Mouse (Mus musculus): ENCODE results near the gene Zfp142. TPM values are rescaled to one million over a fixed set of nuclear protein-coding genes. Genes with fewer than 3 reads are reported as not detected.
A peak's percentile ranks its signal among the peaks of the same experiment; 100 is the strongest.

Zfp142 gene
- total and polyA plus RNA-seq, 2 experiments from 2014 or later, result 7.8 to 16.4 TPM

GRCm38 (mm10) chr1:74600501-74601266, 12.6 kb upstream of the Zfp142 start:
- peak overlapping the region; percentile 72 for H3K27ac ChIP-seq (ENCODE audit: low read depth, low read length)
- H3K4me3 ChIP-seq (ENCODE audit: low read depth, low read length), result peak overlapping the region; percentile 59
- WGBS, result 10% methylated on average over 25 of the region's 26 CpGs
- peaks cover 22% of the 10 kb centered on the region for H3K36me3 ChIP-seq (ENCODE audit: insufficient read depth, low read length)
- no peaks in the 10 kb centered on the region for H3K27me3 ChIP-seq (ENCODE audit: insufficient read depth, low read length)
- H3K9me3 ChIP-seq (ENCODE audit: low read length), result no peaks in the 10 kb centered on the region
- no peak for DNase-seq (ENCODE audit: low spot score)
- no peak for TF ChIP-seq CTCF (IDR thresholded peaks at IDR 0.05)
- H3K9ac ChIP-seq (replicated peaks; ENCODE audit: low read length, poor library complexity, severe bottlenecking), result peak overlapping the region; percentile 71
- peak overlapping the region; percentile 75 for H3K4me2 ChIP-seq (ENCODE audit: low read depth, low read length, poor library complexity, severe bottlenecking)
- no peaks in the 10 kb centered on the region for H3K4me1 ChIP-seq (ENCODE audit: insufficient read depth, low read length)
- ATAC-seq (ENCODE audit: low FRiP score), result peak; percentile 59

GRCm38 (mm10) chr1:74594434-74594833, 6.4 kb upstream of the Zfp142 start:
- no peaks in the 10 kb centered on the region for H3K9me3 ChIP-seq (ENCODE audit: low read length)
- ATAC-seq (ENCODE audit: low FRiP score), result no peak
- H3K9ac ChIP-seq (replicated peaks; ENCODE audit: low read length, poor library complexity, severe bottlenecking), result no peak overlapping the region
- peaks cover 59% of the 10 kb centered on the region for H3K36me3 ChIP-seq (ENCODE audit: insufficient read depth, low read length)
- no peak overlapping the region for H3K4me3 ChIP-seq (ENCODE audit: low read depth, low read length)
- no peak overlapping the region for H3K4me2 ChIP-seq (ENCODE audit: low read depth, low read length, poor library complexity, severe bottlenecking)
- H3K4me1 ChIP-seq (ENCODE audit: insufficient read depth, low read length), result no peaks in the 10 kb centered on the region
- WGBS, result 91% methylated on average over 8 of the region's 8 CpGs
- no peak for DNase-seq (ENCODE audit: low spot score)
- H3K27me3 ChIP-seq (ENCODE audit: insufficient read depth, low read length), result no peaks in the 10 kb centered on the region
- no peak overlapping the region for H3K27ac ChIP-seq (ENCODE audit: low read depth, low read length)
- no peak for TF ChIP-seq CTCF (IDR thresholded peaks at IDR 0.05)

- Histone ChIP-seq H3K27ac (ENCODE audit: low read depth, low read length) (peak overlapping the region; percentile 70), H3K4me1 (ENCODE audit: insufficient read depth, low read length) (no peaks in the 10 kb centered on the region; the same call in 1 of the 2 replicates), H3K36me3 (ENCODE audit: insufficient read depth, low read length) (peaks cover 28% of the 10 kb centered on the region), H3K4me3 (ENCODE audit: low read depth, low read length) (peak overlapping the region; percentile 78), H3K9ac (replicated peaks; ENCODE audit: low read length, poor library complexity, severe bottlenecking) (peak overlapping the region; percentile 58), H3K4me2 (ENCODE audit: low read depth, low read length, poor library complexity, severe bottlenecking) (peak overlapping the region; percentile 87), H3K9me3 (ENCODE audit: low read length) (no peaks in the 10 kb centered on the region), H3K27me3 (ENCODE audit: insufficient read depth, low read length) (no peaks in the 10 kb centered on the region)
- DNase-seq (ENCODE audit: low spot score), result peak; percentile 46
- under 1% methylated on average over 24 of the region's 24 CpGs for WGBS
- TF ChIP-seq CTCF (IDR thresholded peaks at IDR 0.05), result no peak
- ATAC-seq (ENCODE audit: low FRiP score), result peak; percentile 6; the same call in 1 of the 2 replicates
These were observed 743 bp downstream of the Zfp142 start for GRCm38 (mm10) chr1:74587233-74587772.

GRCm38 (mm10) chr1:74584616-74585398, 3.2 kb downstream of the Zfp142 start:
- no peak for ATAC-seq (ENCODE audit: low FRiP score)
- 93% methylated on average over 3 of the region's 3 CpGs for WGBS
- no peaks in the 10 kb centered on the region for H3K27me3 ChIP-seq (ENCODE audit: insufficient read depth, low read length)
- H3K36me3 ChIP-seq (ENCODE audit: insufficient read depth, low read length), result peaks cover 11% of the 10 kb centered on the region
- no peaks in the 10 kb centered on the region; the same call in 1 of the 2 replicates for H3K4me1 ChIP-seq (ENCODE audit: insufficient read depth, low read length)
- no peak overlapping the region for H3K27ac ChIP-seq (ENCODE audit: low read depth, low read length)
- H3K9me3 ChIP-seq (ENCODE audit: low read length), result no peaks in the 10 kb centered on the region
- TF ChIP-seq CTCF (IDR thresholded peaks at IDR 0.05), result no peak
- no peak for DNase-seq (ENCODE audit: low spot score)
- H3K4me3 ChIP-seq (ENCODE audit: low read depth, low read length), result no peak overlapping the region
- no peak overlapping the region for H3K4me2 ChIP-seq (ENCODE audit: low read depth, low read length, poor library complexity, severe bottlenecking)
- H3K9ac ChIP-seq (replicated peaks; ENCODE audit: low read length, poor library complexity, severe bottlenecking), result no peak overlapping the region

GRCm38 (mm10) chr1:74582621-74583020, 5.4 kb downstream of the Zfp142 start:
- Histone ChIP-seq H3K36me3 (ENCODE audit: insufficient read depth, low read length) (peaks cover 26% of the 10 kb centered on the region), H3K4me2 (ENCODE audit: low read depth, low read length, poor library complexity, severe bottlenecking) (no peak overlapping the region), H3K4me3 (ENCODE audit: low read depth, low read length) (no peak overlapping the region), H3K9ac (replicated peaks; ENCODE audit: low read length, poor library complexity, severe bottlenecking) (no peak overlapping the region), H3K9me3 (ENCODE audit: low read length) (no peaks in the 10 kb centered on the region), H3K27me3 (ENCODE audit: insufficient read depth, low read length) (no peaks in the 10 kb centered on the region), H3K4me1 (ENCODE audit: insufficient read depth, low read length) (no peaks in the 10 kb centered on the region; the same call in 1 of the 2 replicates), H3K27ac (ENCODE audit: low read depth, low read length) (no peak overlapping the region)
- no peak for ATAC-seq (ENCODE audit: low FRiP score)
- no peak for TF ChIP-seq CTCF (IDR thresholded peaks at IDR 0.05)
- WGBS, result 79% methylated on average over 3 of the region's 3 CpGs
- DNase-seq (ENCODE audit: low spot score), result no peak

Measured in midbrain, postnatal 0 days (tissue).